Mouse (Mus musculus) ZHBTc4 (cell line): ENCODE measurements around the gene Cers4.

Source experiments
- DNase-seq: peaks from one replicate; pipeline ENCODE4 v3.0.0-alpha.2; 2011; ENCODE audit warnings: low read depth, low spot score

The Cers4 gene

GRCm38 (mm10) chr8:4492851-4493685 is at the start of gene Cers4:
Cers4 (plus strand) TSS chr8:4493026.
- peak; percentile 91 for DNase-seq

DNA sequence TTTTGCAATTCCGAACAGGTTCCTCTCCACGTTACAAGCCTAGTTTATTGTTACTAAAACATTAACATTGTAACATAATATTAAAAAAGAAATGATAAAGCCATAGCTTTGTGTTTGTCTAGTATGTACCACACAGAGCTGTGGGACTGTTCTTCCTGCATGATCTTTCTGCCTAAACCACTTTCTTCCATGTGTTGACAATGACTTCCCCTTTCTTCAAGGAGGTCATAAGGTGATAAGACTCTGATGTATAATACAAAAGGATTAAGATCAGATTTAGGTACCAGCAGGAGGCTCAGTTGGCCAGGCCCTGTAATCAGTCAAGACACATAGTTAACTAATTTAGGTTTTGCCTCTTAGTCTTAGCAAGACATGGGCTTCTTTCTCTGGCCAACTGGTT is 34.7 kb upstream of the Cers4 start:
- DNase-seq = no peak

GRCm38 (mm10) chr8:4463061-4463460 is 29.8 kb upstream of the Cers4 start:
- DNase-seq = no peak

GRCm38 (mm10) chr8:4474419-4475187 is 18.2 kb upstream of the Cers4 start:
- no peak for DNase-seq

DNA sequence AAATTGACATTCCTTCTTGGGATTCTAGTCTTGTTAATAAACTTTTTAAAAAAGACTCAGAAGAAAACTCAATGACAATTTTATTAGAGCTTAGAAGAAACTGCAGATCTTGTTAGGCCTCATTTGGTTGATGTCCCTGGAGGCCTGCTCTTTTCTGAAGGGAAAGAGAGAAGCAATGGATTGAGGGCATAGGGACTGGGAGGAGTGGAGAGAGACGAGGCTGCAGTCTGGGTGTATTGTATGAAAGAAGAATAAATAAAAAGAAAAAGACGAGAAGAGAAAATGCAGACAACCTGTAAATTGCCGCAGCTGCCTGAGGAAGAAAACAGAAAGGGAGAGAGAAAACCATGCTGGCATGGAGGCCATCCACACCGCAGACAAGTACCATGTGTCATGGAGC is 11.7 kb upstream of the Cers4 start:
- no peak for DNase-seq

DNA sequence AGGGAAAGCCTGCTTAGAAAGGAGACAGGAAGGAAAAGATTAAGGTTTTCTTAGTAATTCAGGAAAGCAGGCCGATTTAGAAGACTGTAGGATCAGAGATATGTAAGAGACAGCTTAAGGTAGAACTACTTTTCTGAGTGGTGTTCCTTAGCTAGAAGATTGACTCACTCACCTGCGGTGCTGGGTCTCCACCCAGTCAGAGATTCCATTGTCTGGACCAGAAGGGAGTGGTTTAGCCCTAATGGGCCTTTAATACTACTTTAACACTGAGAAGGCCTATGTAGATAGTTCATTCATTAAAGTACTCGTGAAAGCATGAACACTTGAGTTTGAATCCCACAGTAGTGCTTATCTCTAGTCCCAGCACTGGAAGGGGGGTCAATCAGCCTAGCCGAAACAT is 11.2 kb upstream of the Cers4 start:
- peak; percentile 70 for DNase-seq

DNA sequence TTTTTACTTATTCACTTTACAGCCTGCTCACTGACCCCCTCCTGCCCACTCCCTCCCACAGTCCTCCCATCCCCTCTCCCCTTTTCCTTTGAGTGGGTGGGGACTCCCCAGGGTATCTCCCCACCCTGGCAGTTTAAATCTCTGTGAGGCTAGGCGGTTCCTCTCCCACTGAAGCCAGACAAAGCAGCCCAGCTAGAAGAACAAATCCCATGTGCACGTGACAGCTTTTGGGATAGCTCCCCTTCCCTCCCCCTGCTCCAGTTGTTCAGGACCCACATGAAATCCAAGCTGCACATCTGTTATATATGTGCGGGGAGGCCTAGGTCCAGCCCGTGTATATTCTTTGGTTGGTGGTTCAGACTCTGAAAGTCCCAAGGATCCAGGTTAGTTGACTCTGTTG is 10.3 kb upstream of the Cers4 start:
- DNase-seq = peak; percentile 57

- DNase-seq = no peak
Observed at GRCm38 (mm10) chr8:4483330-4483729, 9.5 kb upstream of the Cers4 start.

DNA sequence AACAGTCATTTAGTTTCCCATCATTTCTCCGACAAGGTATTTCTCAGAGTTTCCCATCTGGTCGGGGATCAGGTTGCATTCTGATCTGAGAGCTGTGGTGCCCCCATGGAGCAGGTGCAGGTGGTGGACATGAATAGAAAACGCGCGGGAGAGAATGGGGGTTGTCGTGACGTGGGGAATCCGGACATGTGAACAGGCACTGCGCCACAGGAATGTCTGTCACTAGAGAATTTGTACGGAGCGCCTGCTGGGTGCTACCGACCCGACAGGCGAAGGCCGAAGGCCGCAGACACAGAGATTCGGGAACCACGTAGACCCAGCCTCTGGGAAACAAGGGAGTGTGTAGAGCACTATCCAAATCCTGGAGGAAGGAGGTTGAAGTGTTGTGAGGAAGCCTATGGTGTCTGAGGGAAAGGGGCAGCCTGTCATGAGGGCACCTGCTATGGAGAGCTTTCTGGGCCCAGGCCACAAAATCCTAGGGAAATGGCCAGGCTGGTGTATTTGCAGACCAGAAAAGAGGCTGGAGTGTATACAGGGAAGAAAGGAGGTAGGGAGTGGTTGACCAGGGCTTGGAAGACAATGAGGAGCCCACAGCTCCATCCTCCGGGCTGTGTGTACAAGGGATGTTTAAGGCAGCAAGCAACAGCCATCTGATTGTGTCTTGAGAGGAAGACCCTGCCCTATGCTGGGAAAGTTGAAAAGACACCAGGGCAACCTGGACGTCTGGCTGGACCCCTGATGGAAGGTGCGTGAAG is 1.0 kb downstream of the Cers4 start:
- peak; percentile 55 for DNase-seq

- no peak for DNase-seq
Observed at GRCm38 (mm10) chr8:4495976-4496375, 3.1 kb downstream of the Cers4 start.

GRCm38 (mm10) chr8:4497610-4498009 is 4.8 kb downstream of the Cers4 start:
- DNase-seq = no peak

- no peak for DNase-seq
Observed at GRCm38 (mm10) chr8:4505364-4505763, 12.5 kb downstream of the Cers4 start.

GRCm38 (mm10) chr8:4507527-4507926 is 14.7 kb downstream of the Cers4 start:
- no peak for DNase-seq

DNA sequence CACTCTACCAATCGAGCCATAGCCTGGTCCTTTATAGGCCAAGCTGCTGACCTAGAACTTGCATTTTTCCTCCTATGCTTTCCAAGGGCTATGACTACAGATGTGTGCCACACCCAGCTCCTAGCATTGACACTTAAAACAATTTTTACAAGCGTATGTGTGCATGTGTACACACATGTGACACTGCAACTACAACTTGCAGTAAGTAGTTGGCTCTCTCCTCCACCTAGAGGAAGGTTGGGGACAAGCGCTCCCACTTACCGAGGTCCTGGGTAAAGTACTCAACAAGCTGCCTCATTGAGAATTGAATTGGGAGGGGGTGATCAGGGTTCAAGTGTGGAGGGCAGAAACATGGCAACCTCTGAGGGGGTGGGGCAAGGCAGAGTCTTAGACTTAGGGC is 18.0 kb downstream of the Cers4 start:
- DNase-seq = no peak

DNA sequence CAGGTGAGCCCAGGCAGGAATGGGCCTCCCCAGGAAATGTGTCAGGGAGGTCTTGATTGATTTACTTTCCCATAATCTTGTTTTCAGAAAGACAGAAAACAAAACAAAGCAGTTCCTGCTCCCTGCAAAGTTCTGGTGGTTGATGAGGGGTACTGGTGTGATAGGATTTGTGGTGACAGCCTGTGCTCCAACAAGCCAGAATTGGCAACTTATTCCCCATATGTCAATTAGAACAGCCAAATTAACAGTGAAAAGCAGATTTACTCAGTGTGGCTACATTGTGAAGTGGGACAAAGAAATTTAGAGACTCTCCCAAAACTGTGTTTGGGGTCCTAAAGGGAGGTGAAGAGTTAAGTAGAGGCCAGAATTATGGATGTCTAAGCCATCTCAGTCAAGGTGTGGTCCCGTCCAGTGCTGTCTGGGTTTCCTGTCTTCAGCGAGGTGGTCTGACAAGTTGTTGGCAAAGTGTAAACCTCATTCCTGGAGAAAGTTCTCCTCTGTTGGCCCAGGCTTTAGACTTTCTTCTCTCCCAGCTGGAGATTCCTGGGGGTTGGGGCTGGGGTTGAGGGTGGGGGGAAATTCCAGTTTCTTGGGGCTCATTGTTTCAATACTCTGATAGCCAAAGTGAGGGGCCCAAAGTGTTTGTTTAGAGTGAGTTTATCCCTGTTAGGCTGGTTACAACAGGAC is 18.7 kb downstream of the Cers4 start:
- no peak for DNase-seq

DNA sequence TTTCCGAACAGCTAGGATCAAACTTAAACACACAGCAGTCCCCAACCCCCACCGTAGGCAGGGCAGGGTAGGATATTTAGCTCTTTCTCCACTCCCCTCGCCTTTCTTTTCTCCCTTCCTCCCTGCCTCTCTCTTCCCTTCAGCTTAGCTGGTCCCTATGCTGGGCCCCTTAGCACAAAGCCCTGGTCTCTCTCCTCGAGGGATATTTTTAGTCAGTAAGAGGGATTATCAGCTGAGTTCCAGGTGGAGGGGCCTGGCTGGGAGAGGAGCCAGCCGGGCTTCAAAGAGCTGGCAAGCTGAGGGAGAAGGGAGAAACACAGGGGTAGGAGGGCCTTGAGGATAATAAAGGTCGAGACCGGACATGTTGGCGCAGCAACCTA is 19.3 kb downstream of the Cers4 start:
- peak; percentile 38 for DNase-seq

DNA sequence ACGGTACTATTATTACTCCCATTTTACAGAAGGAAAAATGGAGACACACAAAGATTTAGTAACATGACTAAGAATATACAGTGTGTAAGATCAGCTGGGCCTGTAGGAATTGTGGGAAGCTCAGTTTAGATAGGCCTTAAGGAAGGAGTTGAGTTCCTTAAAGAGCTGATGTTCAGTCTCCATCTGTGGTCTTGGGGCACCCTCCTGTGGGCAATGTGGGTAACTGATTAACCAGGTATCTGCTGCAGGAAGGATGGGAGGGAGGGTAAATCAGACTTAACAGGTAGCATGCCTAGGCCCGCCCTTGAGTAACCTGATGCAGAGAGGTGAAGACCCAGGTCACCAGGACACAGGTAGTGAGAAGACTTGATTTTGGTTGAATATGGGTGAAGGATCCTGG is 23.3 kb downstream of the Cers4 start:
- DNase-seq = peak; percentile 59

- DNase-seq = no peak
Observed at GRCm38 (mm10) chr8:4521472-4521871, 28.6 kb downstream of the Cers4 start.

DNA sequence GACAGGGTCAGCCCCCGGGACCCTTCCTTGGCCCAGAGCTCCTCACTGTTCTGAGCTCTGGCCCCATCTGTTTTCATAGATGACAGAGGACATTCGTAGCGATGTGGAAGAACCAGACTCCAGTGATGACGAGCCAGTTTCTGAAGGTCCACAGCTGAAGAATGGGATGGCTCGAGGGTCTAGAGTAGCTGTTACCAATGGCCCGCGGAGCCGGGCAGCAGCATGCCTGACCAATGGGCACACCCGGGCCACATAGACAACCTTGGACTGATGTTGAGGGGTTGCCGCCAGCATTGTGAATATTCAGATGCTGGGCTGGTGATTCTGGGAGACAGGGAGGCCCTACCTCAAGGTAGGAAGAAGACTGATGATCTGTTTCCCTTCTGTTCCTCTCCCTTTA is 30.7 kb downstream of the Cers4 start:
- DNase-seq = no peak
